Mouse (Mus musculus): Measurements from ENCODE around the gene Nck2.
A peak's percentile ranks its signal among the peaks of the same experiment; 100 is the strongest.

The Nck2 gene

GRCm38 (mm10) chr1:43465957-43466624, 21.7 kb downstream of the Nck2 start:
- no peak for DNase-seq (ENCODE audit: low read depth in 2 of 2, low spot score in 2 of 2)

- peak; percentile 36 to 52 for DNase-seq (ENCODE audit: low read depth in 2 of 2, low spot score in 2 of 2)
Observed at GRCm38 (mm10) chr1:43467656-43468055, 23.3 kb downstream of the Nck2 start.

- no peak for DNase-seq (ENCODE audit: low read depth in 2 of 2, low spot score in 2 of 2)
Observed at GRCm38 (mm10) chr1:43468207-43468606, 23.8 kb downstream of the Nck2 start.

GRCm38 (mm10) chr1:43468978-43469377, 24.6 kb downstream of the Nck2 start:
- DNase-seq (ENCODE audit: low read depth in 2 of 2, low spot score in 2 of 2): no peak

- no peak for DNase-seq (ENCODE audit: low read depth in 2 of 2, low spot score in 2 of 2)
Observed at GRCm38 (mm10) chr1:43470421-43471179, 26.2 kb downstream of the Nck2 start.

GRCm38 (mm10) chr1:43471180-43472045, 27.0 kb downstream of the Nck2 start:
- DNase-seq (ENCODE audit: low read depth in 2 of 2, low spot score in 2 of 2): no peak

- DNase-seq (ENCODE audit: low read depth in 2 of 2, low spot score in 2 of 2): no peak
Observed at GRCm38 (mm10) chr1:43472046-43472649, 27.8 kb downstream of the Nck2 start.

- DNase-seq (ENCODE audit: low read depth in 2 of 2, low spot score in 2 of 2): no peak
Observed at GRCm38 (mm10) chr1:43473734-43474534, 29.6 kb downstream of the Nck2 start.

GRCm38 (mm10) chr1:43474535-43475409, 30.4 kb downstream of the Nck2 start:
- DNase-seq (ENCODE audit: low read depth in 2 of 2, low spot score in 2 of 2): no peak

GRCm38 (mm10) chr1:43477954-43478353, 33.6 kb downstream of the Nck2 start:
- no peak for DNase-seq (ENCODE audit: low read depth in 2 of 2, low spot score in 2 of 2)

- no peak for DNase-seq (ENCODE audit: low read depth in 2 of 2, low spot score in 2 of 2)
Observed at GRCm38 (mm10) chr1:43485204-43485603, 40.8 kb downstream of the Nck2 start.

- DNase-seq (ENCODE audit: low read depth in 2 of 2, low spot score in 2 of 2): no peak
Observed at GRCm38 (mm10) chr1:43486500-43486899, 42.1 kb downstream of the Nck2 start.

GRCm38 (mm10) chr1:43486956-43487722, 42.8 kb downstream of the Nck2 start:
- no peak for DNase-seq (ENCODE audit: low read depth in 2 of 2, low spot score in 2 of 2)

GRCm38 (mm10) chr1:43489311-43489710, 44.9 kb downstream of the Nck2 start:
- no peak for DNase-seq (ENCODE audit: low read depth in 2 of 2, low spot score in 2 of 2)

- DNase-seq (ENCODE audit: low read depth in 2 of 2, low spot score in 2 of 2): no peak
Observed at GRCm38 (mm10) chr1:43491506-43492269, 47.3 kb downstream of the Nck2 start.

GRCm38 (mm10) chr1:43492803-43493437, 48.5 kb downstream of the Nck2 start:
- DNase-seq (ENCODE audit: low read depth in 2 of 2, low spot score in 2 of 2): no peak

GRCm38 (mm10) chr1:43496051-43496450, 51.7 kb downstream of the Nck2 start:
- no peak for DNase-seq (ENCODE audit: low read depth in 2 of 2, low spot score in 2 of 2)

- no peak for DNase-seq (ENCODE audit: low read depth in 2 of 2, low spot score in 2 of 2)
Observed at GRCm38 (mm10) chr1:43496993-43497392, 52.6 kb downstream of the Nck2 start.
